Mouse (Mus musculus): Measurements from ENCODE around the gene Tescl.

The Tescl gene

DNA sequence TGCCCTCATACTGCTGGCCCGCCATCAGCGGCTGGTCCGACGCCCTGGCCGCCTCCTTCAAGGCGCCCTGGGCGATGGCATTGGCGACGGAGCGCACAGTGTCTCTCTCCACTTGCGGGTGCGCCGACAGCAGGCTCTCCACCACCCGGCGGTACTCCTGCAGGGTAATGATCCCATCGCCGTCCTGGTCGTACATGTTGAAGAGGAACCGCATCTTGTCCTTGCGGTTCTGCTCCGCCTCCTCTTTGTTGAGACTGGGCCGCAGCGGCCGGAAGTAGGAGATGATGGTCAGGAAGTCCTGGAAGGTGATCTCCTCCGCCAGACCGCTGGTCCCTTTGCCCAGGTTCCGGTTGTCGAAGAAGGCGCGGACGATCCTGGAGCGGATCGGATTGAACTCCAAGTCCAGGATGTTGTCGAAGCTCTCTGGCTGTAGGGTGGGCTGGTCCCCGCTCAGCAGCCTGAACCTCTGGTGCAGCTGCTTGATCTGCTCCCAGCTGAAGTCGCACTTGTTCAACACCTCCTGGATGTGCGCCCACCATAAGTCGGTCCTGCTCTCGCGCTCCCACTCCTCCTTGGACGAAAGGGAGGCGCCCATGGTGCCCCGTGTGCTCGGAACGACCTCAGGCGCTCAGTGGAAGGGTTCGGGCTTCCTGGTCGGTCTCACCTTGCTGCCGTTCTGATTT, at the start of gene Tescl:
Gene Tescl (minus strand): TSS at position 633 of the 683 bp plus-strand sequence.
- no peak for DNase-seq (ENCODE audit: low spot score in 2 of 2)

DNA sequence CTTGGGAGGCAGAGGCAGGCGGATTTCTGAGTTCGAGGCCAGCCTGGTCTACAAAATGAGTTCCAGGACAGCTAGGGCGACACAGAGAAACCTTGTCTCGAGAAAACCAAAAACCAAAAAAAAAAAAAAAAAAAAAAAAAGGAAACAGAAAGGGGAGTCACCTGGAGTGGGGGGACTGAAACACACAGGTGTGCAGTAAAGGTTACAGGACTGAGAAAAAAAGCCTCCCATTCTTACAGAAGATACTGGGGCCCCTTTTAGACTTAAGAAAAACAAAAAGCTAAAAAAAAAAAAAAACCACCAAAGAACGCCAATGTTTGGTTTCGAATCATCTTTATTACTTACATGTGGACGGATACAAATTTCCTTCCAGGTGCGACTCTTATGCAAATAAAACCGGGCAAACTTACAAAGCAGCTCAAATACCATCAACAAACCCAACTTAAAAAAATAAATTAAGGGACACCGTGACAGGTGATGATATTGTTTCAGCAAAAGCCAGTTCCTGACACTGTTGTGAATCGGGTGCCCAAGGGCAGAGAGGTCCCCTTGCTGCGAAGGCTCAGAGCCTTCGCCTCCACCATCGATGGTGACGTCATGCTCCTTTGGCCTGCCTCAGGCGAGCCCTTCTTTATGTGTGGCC, 49.1 kb upstream of the Tescl start:
- DNase-seq (ENCODE audit: low spot score in 2 of 2): no peak

DNA sequence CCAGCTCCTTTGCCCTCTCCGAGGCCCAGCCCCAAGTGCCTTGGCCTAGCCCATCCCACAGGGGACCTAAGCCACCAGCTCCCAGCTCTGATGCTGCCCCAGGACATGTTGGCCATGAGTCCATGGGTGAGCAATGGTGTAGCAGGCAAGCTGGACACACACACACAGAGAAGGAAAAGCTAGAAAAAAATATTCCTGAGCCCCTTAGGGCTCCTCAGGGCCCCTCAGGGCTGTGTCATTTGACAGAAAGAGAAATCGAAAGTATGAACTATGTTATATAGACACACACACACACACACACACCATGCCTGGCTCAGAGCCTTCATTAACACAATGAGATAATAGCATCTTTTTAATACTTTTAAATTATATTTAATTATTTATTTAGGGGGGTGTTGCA, 46.6 kb upstream of the Tescl start:
- DNase-seq (ENCODE audit: low spot score in 2 of 2): no peak

DNA sequence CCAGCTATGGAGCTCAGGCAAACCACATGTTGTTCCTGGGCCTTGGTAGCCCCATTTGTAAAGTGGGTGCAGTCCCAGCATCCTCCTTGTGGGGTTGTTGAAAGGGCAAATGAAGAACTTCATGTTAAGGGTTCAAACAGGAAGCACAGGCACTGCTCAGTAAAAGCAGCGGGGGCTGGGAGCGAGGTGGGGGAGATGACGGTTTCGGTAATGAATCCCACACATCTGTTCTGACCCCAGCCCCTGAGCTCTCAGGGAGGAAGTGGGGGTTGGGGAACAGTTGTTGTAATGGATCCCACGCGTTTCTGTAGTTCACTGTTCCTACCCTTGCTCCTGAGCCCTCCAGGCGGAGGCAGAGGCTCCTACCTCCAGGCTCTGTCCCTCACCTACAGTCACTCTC, 46.2 kb upstream of the Tescl start:
- DNase-seq (ENCODE audit: low spot score in 2 of 2): no peak

DNA sequence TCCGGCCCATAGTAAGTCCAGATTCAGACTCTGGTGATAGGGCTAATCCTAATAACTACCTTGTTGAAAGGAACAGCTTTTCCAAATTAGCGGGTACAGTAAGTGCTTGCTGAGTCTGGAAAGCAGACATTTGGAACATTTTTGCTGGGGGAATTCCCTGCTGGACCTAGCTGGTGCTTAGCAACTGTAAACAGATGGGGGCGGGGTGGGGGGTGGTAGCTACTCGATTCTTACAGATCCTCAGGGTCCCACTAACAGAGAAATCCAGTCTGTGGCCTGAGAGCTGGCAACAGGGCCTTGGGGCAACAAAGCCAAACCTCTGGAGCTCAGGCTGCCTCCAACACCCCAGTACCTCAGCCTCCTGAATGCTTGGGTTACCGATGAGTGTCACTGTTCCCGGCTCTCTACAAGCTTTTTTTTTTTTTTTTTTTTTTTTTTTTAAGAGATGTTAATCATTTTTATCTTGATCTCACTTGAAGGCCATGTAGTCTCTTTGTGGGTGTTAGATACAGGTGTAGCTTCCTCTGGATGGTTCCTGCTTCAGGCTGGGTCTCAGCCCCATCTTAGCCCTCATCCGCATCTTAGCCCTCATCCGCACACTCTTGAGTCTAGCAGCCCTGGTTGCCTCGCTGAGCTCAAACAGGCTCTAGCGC, 44.4 kb upstream of the Tescl start:
- DNase-seq (ENCODE audit: low spot score in 2 of 2): no peak

DNA sequence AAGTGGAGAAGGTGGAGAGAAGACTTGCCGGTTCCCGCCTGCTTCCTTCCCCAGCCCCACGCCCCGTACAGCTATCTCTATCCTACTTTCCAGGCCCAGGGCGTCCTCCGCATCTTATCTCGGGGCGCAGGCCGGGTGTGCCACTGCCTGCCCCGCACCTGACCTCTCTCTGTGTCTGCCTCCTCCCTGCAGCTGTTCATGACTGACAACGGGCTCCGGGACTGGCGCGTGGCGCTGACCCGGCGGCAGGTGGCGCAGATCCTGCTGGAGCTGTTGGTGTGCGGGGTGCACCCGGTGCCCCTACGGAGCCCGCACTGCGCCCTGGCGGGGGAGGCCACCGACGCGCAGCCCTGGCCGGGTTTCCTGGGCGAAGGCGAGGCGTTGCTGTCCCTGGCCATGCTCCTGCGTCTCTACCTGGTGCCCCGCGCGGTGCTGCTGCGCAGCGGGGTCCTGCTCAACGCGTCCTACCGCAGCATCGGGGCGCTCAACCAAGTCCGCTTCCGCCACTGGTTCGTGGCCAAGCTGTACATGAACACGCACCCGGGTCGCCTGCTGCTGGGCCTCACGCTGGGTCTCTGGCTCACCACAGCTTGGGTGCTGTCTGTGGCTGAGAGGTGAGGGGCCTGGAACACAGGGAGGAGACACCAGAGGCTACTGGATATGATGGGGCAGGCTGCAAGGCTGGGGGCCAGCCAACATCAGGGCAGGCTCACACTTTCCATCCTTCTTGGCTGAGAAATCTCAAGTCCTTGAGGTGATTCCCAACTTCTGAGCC, 43.5 kb upstream of the Tescl start:
- no peak for DNase-seq (ENCODE audit: low spot score in 2 of 2)

DNA sequence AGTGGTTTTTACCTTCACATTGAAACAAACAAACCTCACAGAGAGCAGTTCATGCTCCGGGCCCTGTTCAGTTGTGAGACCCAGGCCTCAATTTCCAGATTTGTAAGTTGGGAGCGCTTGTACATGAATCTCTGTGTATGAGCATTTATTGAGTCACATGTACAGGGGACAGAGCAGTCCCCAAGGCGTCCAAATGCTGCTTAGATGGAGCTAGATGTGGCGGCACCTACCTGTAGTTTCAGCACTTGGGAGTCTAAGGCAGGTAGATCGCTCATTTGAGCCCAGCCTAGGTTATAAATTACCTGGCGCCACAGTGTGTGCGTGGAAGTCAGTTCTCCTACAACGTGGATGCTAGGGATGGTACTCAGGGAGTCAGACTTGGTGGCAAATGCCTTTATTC, 42.7 kb upstream of the Tescl start:
- DNase-seq (ENCODE audit: low spot score in 2 of 2): no peak

DNA sequence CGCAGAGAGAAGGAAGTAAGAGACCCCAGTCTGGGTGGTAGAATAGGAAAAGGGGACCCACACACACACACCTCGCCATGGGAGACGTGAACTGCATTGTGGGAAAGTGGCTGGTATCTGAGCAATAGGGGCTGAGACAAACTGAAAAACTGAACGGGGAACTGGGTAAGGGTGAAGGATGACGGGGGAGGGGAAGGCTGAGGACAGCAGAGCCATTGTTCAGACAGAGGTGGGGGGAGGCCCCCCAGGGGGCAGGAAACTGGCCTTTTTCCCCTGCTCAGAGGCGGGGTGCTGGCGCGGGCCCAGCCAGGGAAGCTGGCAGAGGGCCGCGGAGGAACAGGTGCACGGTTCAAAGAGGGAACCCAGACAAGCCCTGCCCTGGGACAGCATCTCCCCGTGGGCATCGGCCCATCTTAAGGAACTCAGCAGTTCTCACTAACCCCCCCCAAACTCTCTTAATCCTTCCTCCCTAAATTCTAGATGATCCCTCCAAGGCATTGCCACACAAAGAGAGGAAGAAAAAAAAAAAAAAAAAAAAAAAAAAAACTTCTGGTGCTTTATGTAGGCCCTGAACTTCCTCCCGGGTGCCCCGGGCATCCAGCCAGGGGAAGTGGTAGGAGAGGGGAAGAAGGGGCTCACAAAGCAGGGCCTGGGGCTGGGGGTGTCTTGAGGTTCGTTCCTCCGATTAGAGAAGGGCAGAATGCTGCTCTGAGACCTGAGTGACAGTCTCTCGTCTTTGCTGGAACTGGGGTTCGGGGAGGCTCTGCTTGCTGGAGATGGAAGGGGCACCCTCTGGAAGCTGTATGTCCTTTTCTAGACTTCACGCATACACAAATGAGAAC, 40.0 kb upstream of the Tescl start:
- DNase-seq (ENCODE audit: low spot score in 2 of 2): peak in 1 of 2 experiments; percentile 33

DNA sequence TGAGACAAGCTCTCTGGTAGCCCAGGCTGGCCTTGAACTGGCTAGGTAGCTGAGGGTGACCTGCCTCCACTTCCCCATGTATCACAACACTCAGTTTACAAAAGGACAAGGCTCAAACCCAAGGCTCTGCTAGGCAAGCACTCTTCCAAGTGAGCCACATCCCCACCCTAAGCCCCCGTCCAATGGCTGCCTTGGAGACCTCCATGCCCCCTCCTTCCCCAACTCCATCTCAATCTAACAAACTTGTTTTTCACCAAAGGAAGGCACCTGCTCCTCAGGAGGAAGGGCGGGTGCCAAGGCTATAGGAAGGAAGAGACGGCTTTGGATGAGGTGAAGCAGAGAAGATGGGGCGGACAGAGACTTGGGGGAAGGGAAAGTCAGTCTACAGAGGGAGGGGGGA, 39.0 kb upstream of the Tescl start:
- DNase-seq (ENCODE audit: low spot score in 2 of 2): no peak

DNA sequence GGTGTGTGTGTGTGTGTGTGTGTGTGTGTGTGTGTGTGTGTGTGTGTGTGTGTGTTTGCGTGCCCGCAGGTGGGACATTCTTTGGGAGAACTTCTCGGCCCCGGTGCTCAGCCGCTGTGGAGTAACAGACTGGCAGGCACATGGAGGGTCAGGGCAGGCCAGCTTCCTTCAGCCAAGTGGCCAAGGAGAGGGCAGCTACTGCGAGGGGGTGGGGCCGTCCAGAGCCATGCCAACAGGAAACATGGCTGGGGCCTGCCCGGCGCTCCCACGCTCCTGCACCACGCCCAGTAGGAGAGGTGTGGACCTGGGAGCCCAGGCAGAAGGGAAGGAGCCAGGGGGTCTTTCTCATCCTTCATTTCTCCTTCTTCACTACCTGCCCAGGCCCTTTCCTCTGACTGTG, 38.6 kb upstream of the Tescl start:
- DNase-seq (ENCODE audit: low spot score in 2 of 2): no peak

DNA sequence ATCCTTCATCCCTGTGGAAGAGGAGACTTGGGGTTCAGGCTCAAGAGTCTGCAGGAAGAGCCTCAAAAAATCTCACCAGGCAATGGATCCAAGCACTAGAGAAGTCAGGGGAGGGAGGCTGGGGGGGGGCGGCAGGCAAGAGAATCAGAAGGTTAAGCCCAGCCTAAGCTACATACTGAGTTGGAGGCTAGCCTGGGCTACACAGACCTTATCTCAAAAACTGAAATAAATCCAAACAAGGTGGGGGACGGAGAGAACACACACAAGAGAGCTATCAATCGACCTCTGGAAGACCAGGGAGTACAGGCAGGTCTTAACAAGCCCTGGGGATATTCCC, 38.0 kb upstream of the Tescl start:
- DNase-seq (ENCODE audit: low spot score in 2 of 2): no peak

DNA sequence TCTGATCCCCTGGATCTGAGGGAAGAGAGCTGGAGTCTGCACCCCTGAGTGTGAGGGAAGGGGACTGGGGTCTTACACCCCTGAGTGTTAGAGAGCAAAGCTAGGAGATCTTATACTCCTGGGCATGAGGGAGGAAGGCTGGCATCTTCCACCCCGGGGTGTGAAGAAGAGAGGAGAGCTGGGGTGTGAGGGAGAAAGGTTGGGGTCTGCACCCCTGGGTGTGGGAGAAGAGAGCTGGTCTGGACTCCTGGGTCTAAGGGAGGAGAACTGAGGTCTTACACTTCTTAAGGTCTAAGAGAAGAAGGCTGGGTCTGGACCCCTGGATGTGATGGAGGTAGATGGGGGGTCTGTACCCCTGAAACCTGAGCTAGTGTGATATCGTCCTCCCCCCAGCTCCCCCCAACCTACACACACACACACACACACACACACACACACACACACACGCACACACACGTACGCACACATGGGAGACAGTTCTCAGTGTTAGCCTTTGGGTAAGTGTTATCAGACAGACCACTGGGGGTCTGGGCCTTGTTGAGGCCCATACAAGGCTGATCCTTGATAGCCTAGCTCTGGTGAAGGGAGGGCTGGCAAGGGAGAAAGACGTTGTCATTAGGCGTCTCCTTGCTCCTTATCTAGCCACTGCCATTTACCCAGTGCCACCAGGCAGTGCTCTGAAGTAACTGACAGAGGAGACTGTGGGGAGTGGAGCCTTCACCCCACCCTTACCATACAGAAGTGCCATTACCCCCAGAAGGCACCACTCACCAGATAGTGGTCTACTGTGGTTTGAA, 37.5 kb upstream of the Tescl start:
- no peak for DNase-seq (ENCODE audit: low spot score in 2 of 2)

DNA sequence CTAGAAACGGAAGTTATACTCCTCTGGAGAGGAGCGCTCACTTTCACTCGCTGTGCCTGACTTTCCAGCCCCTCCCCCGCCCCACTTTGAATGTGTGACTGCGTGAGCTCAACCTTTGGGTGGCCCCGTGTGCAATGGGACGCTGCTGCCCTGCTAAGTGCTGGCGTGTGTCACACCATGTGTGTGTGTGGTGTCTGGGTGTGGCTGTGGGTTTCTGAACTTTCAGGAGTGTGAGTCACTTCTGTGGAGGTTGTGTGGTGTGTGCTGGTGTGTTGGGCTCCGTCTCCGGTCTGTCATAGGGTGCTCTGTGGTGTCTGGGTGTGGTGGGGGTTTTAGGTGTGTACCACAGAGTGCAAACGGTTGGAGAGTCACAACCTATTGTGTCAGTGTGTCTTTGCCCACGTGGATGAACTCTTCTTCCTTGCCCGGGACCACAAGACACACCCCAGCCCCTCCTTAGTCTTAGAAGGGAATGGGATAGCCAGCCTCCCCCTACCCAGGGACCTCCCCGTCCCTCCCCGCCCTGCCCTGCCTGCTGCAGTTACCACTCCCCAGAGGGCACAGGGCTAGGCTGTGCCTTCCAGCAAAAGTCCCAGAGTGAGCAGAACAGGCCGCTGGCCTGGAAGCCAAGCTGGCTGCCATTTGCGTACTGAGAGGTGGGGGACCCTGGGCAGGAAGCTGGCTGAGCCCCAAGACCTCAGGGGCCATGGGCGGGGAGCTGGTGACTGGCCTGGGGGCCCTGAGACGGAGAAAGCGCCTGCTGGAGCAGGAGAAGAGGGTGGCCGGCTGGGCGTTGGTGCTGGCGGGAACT, 36.2 kb upstream of the Tescl start, which contains the start of gene Kcnn4:
Gene Kcnn4 (plus strand): TSS at position 533 of the 811 bp plus-strand sequence.
- no peak for DNase-seq (ENCODE audit: low spot score in 2 of 2)

DNA sequence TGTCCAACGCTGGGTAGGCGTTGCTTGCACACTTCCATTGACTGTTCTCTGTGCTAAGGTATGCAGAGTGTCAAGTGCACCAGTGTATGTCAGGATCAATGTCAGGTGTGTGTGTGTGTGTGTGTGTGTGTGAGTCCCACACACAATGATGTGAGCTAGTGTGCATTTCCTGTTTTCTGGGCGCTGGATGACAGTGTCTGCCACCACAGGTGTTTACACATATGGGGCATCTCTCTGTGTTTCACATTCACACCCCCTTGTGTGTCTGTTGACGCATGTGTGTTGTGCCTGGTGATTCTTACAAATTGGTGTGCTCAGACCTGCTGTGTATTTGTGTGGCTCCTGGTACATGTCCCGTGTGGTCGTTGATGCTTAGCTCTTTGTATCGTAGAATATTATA, 35.2 kb upstream of the Tescl start:
- DNase-seq (ENCODE audit: low spot score in 2 of 2): no peak

DNA sequence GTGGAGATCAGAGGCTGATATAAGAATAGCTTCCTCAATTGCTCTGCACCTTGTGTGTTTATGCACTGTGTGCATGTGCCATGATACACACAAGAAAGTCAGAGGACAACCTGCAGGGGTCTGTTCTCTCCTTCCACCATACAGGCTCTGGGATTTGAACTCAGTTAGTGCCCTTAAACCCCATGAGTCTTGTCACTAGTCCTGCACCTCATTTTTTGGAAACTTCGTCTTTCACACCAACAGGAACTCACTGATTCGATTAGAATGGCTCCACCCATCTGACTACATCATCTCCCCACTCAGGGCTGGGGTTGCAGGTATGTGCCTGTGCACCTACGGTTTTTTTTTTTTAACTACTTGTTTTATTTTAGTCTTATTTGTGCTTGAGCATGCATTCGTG, 34.5 kb upstream of the Tescl start:
- DNase-seq (ENCODE audit: low spot score in 2 of 2): no peak

DNA sequence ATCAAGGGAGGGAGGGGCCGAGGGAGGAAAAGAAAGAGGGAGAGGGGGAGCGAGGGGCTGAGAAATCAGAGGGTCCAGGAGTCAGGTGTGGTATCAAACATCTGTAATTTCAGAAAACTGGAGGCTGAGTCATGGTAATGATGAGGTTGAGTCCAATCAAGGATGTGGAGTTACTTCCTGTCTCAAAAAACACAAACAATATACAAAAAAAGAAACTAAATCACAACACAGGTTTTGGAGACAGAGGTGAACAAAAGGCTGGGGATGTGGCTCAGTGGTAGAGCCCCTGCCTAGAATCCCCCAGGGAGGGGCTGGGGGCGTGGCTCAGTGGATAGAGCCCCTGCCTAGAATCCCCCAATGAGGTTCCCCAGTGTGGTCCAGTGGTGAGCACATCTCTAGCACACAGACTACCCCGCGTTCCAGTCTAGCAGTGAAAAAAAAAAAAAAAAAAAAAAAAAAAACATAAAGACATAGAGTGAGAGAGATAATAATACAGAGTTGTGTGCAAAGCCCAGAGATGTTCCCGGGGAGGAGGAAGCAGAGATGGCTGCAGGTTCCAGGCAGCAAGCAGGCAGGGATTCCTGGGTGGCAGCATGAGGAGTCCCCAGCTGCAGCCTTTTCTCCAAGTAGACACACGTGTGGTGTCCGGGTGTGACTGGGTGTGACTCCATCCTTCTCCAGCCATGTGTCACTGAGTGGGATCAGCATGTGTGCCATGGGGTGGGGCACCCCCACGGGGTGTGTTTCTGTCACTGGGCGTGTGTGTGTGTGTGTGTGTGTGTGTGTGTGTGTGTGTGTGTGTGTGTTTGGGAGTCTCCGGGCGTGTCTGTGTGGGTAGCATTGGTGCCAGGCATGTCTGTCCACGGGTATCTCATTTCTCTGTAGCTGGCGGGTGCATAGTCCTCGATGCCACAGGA, 33.2 kb upstream of the Tescl start:
- DNase-seq (ENCODE audit: low spot score in 2 of 2): no peak

DNA sequence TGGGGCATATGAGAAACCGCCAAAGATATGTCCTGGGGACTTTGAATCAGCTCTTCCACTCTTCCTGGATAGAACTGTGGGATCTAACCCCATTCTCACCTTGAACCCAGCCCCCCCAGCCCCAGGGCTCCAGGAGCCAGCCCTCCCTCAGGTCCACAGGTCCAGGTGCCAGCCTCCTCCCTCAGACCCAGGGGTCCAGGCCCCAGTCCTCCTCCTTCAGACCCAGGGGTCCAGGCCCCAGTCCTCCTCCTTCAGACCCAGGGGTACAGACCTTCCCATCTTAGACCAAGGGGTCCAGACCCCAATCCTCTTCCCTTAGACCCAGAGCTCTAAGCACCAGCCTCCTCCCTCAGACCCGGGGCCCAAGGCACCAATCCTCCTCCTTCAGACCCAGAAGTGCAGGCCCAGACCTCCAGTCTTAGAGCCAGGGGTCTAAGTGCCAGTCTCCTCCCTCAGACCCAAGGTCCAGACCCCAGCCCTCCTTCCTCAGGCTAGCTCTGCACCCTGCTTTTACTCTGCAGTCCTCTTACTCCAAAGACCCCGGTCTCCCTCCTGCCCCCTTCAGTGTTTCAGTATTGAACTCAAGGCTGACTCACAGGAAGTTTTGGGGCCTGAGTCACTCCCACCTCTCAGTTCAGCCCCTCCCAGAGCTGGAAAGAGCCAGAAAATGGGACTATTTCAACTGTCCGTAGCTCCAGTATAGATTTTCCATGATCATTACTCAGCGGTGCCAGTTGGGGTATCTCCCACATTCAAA, 31.7 kb upstream of the Tescl start:
- no peak for DNase-seq (ENCODE audit: low spot score in 2 of 2)

DNA sequence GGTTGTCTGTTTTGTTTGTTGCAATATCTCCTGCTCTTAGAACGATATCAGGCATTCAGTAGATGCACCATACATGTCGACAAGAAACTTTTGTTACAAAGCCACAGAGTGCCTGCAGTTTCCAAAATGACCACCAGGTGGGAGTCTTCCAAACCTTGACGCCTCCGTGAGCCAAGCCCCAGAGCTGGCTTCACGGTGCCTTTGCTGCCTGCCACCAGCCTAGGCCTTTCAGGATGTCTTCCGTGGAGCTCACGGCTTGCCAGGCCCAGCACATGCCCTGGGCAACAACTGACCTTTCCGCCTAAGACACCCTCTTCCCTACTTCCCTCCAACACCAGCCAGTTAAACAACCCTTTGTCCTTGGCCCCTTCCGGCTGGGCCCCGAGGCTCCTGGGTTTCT, 31.1 kb upstream of the Tescl start:
- peak in 1 of 2 experiments; percentile 90 for DNase-seq (ENCODE audit: low spot score in 2 of 2)

Measured in left cerebral cortex, adult 9 months (tissue).